Mouse (Mus musculus): ENCODE measurements at regions not wholly inside any gene's neighbourhood (a gene's known extent, or its start where the extent isn't known, plus 50 kb on each side); places are given as distances from the start of the nearest gene placed in this dataset.

DNA sequence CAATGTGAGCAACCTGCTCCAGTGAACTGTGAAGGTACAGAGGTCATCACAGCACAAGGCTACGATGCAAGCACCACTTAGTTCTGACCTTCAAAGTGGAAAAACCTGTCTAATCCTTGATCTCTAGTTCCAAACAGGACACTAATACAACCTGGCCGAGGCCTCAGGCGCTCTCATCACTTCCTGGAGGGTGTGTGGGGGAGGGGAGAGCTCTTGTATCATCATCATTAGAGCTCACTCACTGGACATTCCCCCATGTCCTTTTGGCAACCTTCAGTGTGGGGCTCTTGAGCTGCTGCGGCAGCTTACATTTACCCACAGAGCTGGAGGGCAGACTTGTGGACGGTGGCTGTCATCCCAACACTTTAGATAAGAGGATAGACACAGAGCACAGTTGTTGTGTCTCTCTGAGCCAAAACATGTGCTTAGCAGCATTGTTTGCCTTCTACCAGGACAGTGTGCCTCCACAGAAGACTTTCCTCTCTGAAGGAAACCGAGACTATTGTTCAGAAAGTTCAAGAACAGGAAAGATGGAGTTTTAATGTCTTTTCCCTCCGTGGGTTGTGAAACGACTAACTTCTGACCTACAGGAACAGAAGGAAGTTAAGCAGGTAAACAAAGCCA is 115.2 kb upstream of the Mylip start:
- ATAC-seq (ENCODE audit: insufficient number of reproducible peaks, low FRiP score, low TSS enrichment): no peak

DNA sequence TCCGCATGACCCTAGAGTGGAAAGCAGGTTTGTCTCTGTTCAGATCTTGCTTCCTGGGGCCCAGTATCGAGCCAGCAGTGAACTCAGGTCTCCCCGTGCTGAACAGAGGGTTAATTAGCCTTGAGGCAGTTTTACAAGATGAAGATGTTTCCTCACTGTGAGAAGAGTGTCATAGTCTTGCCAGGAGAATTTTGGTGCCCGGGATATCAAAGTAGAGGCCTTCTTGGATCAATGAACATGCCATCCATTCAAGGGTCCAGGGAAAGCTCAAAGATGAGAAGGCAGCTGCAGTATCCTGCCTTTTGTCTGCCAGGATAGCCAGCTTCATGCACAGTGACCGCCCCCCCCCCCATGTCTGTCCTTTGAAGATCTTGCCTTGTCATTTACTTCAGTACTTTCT is 114.2 kb upstream of the Mylip start:
- no peak for ATAC-seq (ENCODE audit: insufficient number of reproducible peaks, low FRiP score, low TSS enrichment)

DNA sequence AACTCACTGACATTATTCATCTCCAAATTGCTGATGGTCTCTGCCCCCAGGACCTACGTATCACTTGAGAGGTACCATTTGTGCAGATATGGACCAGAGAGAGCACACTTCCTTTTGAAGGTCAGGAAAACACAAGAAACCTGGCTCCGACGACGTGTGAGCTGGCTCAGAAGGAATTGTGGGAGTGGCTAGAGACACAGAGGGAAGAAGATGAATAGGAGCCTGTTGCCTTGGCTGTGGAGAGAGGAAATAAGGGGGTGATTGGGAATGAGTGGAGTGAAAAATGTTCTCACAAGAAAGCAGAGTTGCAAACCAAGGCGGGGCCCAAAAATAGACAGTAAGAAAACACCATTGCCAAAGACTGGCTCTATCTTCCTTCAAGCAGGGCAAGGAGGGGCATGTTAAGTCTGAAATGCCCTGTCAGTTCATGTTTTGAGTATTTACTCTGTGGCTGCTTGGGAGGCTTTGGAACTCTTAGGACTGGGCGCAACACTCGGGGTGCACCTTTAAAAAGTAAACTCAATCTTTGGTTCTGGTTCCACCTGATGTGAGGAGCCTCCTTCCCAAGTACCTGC is 111.6 kb upstream of the Mylip start:
- no peak for ATAC-seq (ENCODE audit: insufficient number of reproducible peaks, low FRiP score, low TSS enrichment)

DNA sequence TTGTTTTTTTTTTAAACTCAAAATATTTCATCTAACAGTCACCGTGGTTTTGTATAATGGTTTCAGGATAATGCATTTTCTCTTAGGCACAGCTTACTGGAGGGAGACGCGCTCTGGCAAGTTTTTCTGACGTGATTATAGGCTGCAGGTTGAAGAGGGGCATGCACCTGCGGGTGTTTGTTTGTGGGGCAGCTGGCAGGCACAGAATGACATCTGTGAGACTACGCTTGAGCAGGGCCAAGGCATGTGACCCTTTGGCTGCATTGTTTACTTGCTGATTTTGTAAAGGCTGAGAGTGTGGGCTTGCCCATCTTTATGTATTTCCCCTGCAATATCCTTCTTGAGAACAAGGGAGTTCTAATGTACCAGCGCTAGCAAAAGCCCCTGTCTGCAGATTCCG is 108.4 kb upstream of the Mylip start:
- no peak for ATAC-seq (ENCODE audit: insufficient number of reproducible peaks, low FRiP score, low TSS enrichment)

DNA sequence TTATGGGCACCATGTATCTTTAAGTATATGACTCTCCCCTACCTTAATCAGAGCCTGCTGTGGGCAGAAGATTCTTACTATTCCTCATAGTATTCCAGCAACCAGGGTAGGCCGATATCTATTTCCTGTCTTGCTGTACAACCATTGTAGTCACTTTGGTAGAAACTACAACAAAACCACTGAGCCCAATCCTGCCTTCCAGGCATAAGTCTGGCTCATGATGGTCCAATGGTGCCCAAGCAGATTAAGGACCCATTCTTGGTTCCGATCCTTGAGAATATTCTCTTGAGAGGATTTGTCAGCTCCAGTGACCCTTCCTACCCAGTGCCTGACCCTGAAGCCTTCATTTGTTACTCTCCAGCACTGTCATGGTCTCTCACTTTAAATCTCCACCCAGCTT is 102.9 kb upstream of the Mylip start:
- ATAC-seq (ENCODE audit: insufficient number of reproducible peaks, low FRiP score, low TSS enrichment): no peak

DNA sequence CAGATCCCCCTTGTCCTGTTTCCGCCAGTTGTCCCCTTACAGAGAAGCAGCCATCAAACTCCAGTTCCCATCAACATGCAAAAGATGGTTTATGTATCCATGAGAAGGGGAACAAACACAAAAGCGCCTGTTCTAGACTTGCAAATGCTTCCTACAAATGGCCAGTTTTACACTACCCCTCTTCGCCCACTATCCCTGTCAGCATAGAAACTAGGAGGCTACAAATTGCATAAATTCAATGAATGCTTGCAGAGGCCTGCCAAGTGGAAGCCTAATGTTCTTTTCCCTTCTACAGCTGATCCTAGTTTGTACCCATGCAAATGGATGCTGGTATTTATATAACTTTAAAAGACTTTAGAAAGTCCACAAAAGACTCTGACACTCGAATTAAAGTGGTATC is 102.3 kb upstream of the Mylip start:
- no peak for ATAC-seq (ENCODE audit: insufficient number of reproducible peaks, low FRiP score, low TSS enrichment)

DNA sequence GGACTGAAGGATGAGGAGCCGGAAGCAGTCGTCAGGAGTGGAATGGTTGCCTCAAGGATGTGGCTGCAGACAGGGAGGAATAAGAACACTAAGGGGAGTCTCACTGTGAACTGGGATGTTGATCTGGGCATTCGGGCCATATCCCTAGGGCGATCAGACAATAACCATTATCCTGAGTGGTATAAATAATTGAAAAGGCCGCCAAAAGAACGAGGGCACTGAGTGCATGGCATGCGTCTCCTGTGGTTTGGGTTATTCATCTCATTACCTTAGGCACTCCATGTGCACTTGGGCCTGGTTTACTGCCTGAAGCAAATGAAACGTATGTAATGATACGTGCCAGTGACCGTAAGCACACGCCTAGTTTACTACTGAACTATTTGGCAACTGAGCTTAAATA is 99.6 kb upstream of the Mylip start:
- ATAC-seq (ENCODE audit: insufficient number of reproducible peaks, low FRiP score, low TSS enrichment): no peak

DNA sequence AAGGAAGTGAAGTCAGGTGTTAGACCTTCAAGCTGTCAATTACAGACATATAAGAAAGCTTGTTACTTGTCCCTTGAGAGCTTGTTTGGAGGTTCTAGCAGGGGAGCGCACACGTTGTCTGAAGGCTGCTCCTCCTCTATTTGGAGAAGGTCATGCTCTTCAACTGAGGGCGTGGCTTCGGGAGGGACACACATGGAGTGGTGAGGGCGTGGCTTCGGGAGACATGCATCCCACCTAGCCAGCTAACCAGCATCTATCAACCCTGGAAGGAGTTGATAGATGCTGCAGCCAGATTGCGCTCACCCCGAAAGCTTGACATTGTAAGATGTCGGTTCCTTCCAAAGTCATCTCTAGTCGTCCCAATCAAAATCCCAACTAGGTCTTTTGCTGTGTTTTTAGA is 94.9 kb upstream of the Mylip start:
- no peak for ATAC-seq (ENCODE audit: insufficient number of reproducible peaks, low FRiP score, low TSS enrichment)

DNA sequence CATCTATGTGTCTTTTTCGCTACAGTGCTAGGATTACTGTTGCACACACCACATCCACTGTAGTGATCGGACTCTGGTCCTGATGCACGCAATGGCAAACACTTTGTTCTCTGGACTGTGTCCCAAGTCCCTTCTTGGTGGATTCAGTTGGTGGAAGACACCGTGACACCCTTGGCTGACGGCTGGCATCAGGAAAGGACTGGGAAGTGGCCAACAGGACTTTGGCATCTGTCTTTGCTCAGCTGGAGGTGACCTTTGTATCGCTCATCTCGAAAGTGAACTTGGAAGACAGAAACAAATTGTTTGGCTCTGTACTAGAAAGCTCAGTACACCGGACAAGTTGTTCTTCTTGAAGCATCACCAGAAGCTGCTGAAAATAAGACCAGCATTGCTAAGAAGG is 88.9 kb upstream of the Mylip start:
- no peak for ATAC-seq (ENCODE audit: insufficient number of reproducible peaks, low FRiP score, low TSS enrichment)

DNA sequence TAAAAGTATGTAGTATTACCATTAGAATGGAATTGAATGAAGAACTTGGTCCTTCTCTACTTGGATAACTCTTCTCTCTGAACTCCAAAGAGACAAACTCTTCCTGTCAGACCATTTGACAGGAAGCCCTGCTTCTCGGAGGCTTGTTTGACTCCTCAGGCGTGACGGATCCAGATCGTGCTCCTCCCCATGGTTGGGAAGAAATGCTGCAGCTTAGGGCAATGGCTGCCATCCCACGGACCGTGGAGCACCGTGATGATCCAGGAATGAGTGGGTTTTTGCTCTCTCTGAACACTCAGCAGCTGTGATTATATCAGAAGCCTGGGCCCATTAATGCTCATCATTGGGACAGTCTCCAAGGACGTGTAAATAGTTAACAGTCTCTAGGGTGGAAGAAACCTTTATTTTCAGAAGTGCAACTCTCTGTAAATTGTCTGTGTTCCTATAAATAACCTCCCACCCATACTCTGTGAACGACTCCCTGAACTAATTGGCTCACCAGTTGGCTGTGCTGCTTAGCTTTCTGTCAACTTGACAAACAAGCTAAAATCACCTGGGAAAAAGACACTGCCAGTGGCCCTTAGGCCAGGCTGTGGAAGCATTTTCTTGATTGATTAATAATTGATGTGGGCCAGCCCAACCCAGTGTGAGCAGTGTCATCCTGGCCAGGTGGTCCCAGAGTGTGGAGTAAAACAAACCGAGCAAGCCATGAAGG is 88.2 kb upstream of the Mylip start:
- no peak for ATAC-seq (ENCODE audit: insufficient number of reproducible peaks, low FRiP score, low TSS enrichment)

DNA sequence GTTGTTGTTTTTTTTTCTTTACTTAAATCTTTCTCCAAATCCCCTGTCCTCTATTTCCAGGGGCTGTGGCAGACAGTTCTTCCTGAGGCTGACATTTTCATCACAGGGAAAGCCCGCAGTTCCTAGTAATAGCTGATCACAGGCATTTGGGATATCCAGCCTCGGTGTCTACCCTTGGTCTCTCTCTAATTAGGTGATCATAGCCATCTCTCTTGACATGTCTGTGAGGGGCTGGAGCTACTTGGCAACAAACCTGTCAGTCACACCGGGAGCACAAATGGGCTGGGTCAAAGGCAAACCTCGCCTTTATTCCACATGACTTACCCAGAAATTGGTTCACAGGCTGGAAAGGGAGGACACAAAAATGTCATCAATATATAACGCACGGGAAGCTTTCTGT is 86.7 kb upstream of the Mylip start:
- no peak for ATAC-seq (ENCODE audit: insufficient number of reproducible peaks, low FRiP score, low TSS enrichment)

DNA sequence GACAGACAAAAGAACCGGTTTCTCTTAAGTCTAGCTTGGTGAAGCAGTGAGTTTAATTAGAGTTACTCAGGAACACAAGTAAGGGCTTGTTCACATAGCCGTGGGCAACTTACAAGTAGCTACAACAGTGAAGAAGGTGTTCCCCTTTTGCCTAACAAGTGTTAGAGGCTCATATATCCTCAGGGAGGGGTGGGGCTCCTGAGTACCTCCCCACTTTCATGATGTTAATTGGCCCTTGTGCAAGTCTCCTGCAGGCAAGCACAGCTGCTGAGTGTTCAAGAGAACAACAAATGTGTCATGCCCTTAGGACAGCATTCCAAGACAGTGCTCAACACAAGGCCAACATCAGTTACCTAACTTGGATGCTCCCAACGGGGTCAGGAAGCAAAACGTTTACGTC is 83.4 kb upstream of the Mylip start:
- ATAC-seq (ENCODE audit: insufficient number of reproducible peaks, low FRiP score, low TSS enrichment): no peak

DNA sequence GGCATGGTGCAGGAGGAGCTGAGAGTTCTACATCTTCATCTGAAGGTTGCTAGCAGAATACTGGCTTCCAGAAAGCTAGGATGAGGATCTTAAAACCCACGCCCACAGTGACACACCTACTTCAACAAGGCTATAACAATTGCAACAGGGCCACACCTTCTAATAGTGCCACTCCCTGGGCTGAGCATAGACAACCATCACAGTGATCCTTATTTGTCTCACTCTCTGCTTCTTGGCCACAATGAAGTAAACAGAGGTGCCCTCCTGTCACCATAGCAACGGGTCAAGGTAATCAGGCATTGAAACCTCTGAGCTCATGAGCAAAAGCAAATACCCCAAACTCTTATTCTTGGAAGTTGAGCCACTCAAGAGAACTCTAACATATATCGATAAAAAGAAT is 82.3 kb upstream of the Mylip start:
- ATAC-seq (ENCODE audit: insufficient number of reproducible peaks, low FRiP score, low TSS enrichment): no peak

DNA sequence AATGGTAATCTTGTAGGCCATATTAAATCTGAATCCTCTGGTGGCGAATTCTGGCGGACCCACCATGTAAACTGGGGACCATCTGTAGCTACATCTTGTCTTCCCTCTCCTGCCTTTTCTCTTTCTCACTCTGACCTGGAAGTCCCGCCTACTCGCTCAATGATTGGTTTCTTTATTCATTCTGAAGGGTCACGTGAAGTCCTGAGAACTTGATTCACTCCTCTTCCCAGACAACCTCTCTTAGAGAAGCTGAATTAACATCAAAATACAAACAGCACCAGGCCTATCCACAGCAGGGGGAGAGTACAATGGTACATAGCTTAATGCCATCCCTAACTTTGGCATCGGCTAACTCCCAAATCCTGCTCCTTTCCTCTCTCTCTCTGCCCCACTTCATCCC is 69.9 kb upstream of the Mylip start:
- no peak for ATAC-seq (ENCODE audit: insufficient number of reproducible peaks, low FRiP score, low TSS enrichment)

DNA sequence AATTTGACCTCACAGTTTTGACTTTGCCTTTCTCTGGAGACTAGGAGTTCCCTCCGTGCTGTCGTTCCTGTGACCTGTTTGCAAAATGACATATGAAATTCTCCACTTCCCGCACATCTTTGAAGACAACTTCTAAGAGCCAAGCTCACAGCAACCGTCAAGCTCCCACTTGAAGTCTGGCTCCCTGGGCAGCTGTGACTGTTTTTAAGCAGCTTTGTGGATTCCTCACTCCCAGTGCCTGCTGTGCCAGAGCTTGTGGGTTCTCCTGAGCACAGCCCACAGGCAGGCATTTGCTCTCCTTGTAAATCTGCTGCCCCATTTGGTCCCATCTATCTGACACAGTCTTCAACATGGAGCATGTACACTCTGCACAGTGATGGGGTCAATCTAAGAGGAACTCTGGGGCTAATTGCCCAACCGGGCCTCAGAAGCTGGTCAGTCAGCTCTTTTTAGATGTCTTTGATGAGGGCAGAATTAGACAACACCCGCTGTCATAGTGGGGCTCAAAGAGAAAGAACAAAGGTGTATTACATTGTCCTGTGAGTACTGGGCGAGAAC is 63.7 kb upstream of the Mylip start:
- ATAC-seq (ENCODE audit: insufficient number of reproducible peaks, low FRiP score, low TSS enrichment): no peak

DNA sequence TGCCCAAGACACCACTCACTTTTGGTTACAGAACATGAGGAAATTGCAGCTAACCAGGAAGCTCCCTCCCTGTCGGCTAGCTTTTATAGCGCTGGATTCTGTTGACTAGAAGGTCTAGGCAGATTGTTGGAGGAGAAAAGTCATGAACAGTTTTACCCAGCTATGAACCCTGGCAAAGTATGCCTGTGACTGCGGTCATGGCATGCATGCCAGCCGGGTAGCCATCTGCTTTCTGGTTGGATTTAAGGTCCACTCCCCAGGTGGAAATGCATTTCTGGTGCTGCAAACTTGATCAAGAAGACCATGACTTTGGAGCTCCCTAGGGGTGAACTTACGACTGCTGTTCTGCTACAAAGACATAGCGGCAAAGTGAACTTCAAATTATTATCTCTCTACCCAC is 62.8 kb upstream of the Mylip start:
- no peak for ATAC-seq (ENCODE audit: insufficient number of reproducible peaks, low FRiP score, low TSS enrichment)

DNA sequence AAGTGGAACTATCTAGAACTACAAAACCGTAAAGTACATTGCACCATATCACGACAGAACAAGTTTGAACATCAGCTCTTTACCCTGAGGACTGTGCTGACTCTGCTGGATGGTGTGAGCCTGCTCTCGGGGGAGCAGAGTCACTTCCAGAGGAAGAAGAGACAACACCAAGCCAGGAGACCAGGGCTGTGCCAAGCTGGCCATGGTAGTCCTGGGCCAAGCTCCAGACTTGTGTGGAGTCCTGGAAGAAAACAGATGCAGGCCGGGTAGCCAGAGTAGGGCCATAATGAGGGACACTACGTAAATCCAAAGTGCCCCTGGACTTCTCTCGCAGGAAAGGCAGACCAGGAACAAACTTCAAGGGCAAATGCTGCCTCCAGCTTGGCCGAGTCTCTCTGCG is 59.0 kb upstream of the Mylip start:
- ATAC-seq (ENCODE audit: insufficient number of reproducible peaks, low FRiP score, low TSS enrichment): no peak

DNA sequence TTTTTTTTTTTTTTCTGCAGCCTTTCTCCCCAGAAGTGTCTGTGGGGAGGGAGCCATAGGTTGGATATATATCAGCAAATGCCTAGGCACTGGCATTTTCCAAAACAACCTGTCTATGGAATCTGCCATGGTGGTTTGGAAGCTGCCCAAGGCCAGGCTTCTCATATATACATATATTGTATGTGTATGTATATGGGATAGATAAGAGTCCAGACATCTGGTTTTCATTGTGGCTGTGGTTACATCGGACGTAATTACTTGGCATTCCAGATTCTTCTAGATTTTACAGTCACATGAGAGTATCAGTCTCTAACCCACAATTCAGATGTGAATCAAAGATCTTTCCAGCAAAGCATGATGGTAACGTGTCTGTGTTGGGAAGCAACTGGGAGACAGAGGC is 57.5 kb upstream of the Mylip start:
- ATAC-seq (ENCODE audit: insufficient number of reproducible peaks, low FRiP score, low TSS enrichment): no peak

DNA sequence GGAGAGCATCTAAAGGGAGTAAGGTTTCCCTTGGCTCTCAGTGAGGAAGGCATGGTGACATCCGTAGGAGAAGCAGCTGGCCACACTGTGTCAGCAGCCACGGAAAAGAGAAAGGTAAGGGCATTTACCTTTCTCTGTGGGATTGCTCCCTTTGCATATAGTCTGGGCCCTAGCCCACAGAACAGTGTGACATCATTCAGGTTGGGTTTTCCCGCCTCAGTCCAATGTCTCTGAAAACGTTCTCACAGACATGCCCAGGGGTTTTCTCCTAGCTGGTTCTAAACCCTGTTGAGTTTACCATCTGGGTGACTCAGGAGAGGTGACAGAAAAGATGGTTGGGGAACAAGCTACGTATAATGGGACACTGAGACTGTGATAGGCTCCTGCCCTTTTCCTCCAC is 55.9 kb upstream of the Mylip start:
- ATAC-seq (ENCODE audit: insufficient number of reproducible peaks, low FRiP score, low TSS enrichment): no peak
